Mouse (Mus musculus) thymus, postnatal 25 days (tissue): Measurements from ENCODE around the gene Slitrk5.
"Not testable (repeated sequence)": the region's sequence is repeated elsewhere in the genome, so short reads cannot be mapped to it uniquely, and the experiment has no call there.

ENCODE experiments used
- DNase-seq: peaks from one replicate; pipeline ENCODE4 v3.0.0; 2022

Gene Slitrk5

DNA sequence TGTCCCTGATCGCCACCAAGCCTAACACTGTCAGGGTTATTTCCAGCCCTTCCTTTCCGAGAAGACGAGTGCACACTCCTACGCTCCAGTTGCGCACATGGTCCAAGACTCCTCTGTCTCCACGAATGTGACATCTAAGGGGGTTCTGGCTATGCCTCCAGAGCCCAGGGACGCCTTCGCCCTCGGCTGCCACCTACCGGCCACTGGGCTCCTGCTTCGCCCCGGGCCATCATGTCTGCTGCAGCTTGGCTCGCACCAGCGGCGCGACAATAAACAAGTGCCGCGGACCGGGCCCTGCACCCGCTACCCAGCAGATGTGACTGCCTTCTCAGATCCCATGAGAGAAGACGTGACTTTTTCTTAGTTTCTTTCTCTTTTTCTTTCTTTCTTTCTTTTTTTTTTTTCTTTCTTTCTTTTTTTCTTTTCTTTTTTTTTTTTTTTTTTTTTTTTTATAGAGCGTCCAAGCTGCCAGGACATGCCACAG lies at the start of gene Slitrk5:
TSS of gene Slitrk5 (plus strand) at position 434 of the 484 bp plus-strand sequence.
- DNase-seq, result peak; percentile 29

GRCm38 (mm10) chr14:111672942-111673341 lies 2.0 kb upstream of the Slitrk5 start:
- no peak for DNase-seq

- DNase-seq, result no peak
Measured at GRCm38 (mm10) chr14:111675211-111676165, 591 bp downstream of the Slitrk5 start.

GRCm38 (mm10) chr14:111676166-111676581 lies 1.3 kb downstream of the Slitrk5 start:
- no peak for DNase-seq

DNA sequence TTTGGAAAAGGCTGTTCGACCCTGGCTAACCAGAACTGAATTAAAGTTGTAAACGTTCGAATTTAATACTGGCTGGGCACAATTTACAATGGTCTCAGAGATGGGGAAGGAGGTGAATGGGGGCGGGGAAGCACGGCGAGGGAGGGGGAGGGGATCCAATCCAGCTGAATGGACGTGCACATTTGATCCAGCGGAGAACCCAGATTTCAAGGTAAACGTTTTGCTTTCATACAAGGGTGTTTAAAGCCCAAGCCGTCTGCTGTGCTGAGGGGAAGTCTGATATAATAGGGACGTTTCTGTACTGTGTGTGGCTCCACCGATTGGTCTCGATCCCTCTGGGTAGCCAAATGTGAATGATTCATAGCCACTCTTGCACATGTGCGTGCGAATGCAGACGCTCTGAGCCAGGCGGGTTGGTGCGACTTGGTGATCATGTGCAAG lies 2.0 kb downstream of the Slitrk5 start:
- no peak for DNase-seq

GRCm38 (mm10) chr14:111677361-111678070 lies 2.6 kb downstream of the Slitrk5 start:
- DNase-seq, result no peak

- no peak for DNase-seq
Measured at GRCm38 (mm10) chr14:111680271-111680670, 5.4 kb downstream of the Slitrk5 start.

- DNase-seq, result no peak
Measured at GRCm38 (mm10) chr14:111681092-111681708, 6.3 kb downstream of the Slitrk5 start.

GRCm38 (mm10) chr14:111681773-111682172 lies 6.9 kb downstream of the Slitrk5 start:
- DNase-seq, result no peak

DNA sequence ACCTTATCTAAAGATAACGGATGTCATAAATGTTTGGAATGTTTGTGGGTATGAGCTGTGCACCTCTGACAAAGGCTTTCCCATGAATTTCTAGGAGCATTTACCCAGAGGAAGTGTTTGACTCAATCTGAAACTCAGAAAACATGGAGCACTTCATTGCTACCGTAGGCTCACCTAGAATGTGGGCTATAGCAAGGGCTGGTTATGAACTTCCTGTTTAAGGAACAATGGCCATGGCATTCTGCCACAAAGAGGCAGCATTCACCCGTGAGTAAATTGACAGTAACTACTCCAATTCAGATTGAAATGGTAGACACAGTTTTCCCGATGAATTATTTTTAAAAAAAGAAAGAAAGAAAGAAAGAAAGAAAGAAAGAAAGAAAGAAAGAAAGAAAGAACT lies 8.6 kb downstream of the Slitrk5 start:
- DNase-seq, result no peak

- not testable (repeated sequence) for DNase-seq
Measured at GRCm38 (mm10) chr14:111690139-111690538, 15.2 kb downstream of the Slitrk5 start.

GRCm38 (mm10) chr14:111729833-111730232 lies 54.9 kb downstream of the Slitrk5 start:
- DNase-seq, result no peak
